Mouse (Mus musculus): ENCODE measurements around the gene Snrk.

Gene Snrk

DNA sequence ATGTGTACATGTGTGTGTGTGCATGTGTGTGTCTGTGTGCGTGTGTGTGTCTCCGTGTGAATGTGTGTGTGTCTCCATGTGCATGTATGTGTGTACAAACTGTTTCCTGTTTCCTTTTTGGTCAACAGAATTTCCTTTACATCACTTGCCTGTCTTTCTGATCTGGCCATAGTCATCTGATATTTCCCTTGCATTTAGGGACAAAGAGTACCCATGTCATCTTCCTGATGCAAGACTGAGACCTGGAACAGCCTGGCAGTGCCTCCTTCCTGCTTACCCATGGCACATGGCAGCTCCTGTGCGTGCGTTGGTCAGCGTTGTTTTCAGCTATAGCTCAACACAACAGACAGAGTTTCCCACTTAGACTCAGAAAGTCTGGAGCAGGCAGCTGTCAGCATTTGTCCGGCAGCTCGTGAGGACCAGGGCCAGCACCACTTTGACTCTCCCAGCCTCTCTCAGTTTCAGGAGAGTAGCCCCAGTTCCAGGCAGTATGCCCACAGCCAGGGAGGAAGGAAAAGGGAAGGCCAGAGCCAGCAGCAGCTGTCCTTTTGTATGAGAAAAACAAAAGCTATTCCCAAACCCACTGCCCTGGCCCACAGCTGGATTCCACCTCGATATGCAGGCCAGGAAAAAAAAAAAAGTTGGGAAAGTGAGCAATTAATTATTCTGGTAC, 7.4 kb upstream of the Snrk start:
- DNase-seq = no peak

GRCm38 (mm10) chr9:122110508-122110907, 6.6 kb upstream of the Snrk start:
- no peak for DNase-seq

- DNase-seq = no peak
Measured at GRCm38 (mm10) chr9:122110921-122111320, 6.1 kb upstream of the Snrk start.

GRCm38 (mm10) chr9:122115552-122115951, 1.5 kb upstream of the Snrk start:
- DNase-seq = no peak

GRCm38 (mm10) chr9:122116359-122116758, 707 bp upstream of the Snrk start:
- no peak for DNase-seq

GRCm38 (mm10) chr9:122117692-122118529, 845 bp downstream of the Snrk start:
- DNase-seq = peak; percentile 42

DNA sequence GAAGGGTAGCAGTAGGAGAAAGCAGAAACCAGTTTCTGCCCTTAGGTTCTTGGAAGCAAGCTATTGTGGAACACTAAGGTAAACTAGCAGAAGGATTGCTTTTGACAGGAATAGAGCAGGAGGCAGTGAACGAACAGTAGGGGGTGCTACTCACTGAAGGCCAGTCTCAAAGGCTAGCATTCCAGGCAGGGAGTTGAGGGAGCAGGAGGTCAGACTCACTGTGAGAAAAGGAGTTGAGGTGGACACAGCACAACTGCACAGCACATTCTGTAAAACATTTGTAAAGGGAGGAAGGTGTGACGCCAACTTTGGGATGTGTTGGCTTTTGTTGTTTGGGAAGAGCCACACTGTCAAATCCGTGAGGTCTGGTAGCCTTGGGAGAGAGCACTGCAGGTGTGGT, 3.0 kb downstream of the Snrk start:
- peak; percentile 69 for DNase-seq

- DNase-seq = no peak
Measured at GRCm38 (mm10) chr9:122122113-122122512, 5.0 kb downstream of the Snrk start.

DNA sequence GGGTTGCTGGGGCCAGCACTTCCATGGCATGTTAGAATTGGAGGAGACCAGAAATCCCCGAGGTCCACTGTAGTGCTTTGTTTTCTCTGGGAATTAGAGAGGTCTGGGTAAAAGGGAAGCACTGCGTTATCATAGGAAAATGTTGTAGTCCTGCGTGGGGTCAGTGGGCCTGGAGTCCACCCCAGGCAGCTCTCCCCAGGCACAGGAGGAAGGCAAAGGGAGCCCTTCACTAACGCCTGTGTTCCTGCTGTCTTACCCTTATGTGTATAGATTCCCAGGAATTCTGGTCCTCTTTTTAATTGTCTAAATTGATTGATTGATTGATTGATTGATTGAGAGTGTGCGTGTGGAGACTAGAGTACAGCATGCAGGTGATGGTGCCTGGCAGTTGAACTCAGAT, 6.1 kb downstream of the Snrk start:
- no peak for DNase-seq

- no peak for DNase-seq
Measured at GRCm38 (mm10) chr9:122125723-122126290, 8.7 kb downstream of the Snrk start.

DNA sequence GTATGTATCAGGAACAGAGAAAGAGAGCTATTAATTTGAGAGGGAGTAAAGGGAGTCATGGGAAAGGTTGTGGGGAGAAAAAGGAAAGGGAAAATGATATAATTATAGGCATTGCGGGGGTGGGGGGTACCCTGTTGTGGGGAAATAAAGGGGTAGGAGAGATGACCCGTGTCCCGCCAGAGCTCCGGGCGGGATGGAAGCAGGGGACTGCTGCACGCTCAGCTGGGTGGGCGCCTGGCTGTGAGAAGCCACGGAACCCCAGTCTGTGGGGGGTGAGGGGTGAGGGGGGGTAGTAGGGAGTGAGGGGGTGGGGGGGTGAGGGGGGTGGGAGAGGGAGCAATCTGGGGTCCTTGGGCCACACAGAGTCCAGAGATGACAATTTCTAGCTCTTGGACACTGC, 9.7 kb downstream of the Snrk start:
- no peak for DNase-seq

- DNase-seq = no peak
Measured at GRCm38 (mm10) chr9:122127271-122127785, 10.3 kb downstream of the Snrk start.

GRCm38 (mm10) chr9:122128686-122129085, 11.6 kb downstream of the Snrk start:
- no peak for DNase-seq

GRCm38 (mm10) chr9:122130666-122131065, 13.6 kb downstream of the Snrk start:
- DNase-seq = no peak

- no peak for DNase-seq
Measured at GRCm38 (mm10) chr9:122132145-122132544, 15.1 kb downstream of the Snrk start.

- no peak for DNase-seq
Measured at GRCm38 (mm10) chr9:122135095-122135884, 18.2 kb downstream of the Snrk start.

- DNase-seq = no peak
Measured at GRCm38 (mm10) chr9:122135885-122136170, 18.8 kb downstream of the Snrk start.

GRCm38 (mm10) chr9:122137960-122138359, 20.9 kb downstream of the Snrk start:
- no peak for DNase-seq

GRCm38 (mm10) chr9:122138371-122139029, 21.4 kb downstream of the Snrk start:
- DNase-seq = no peak

DNA sequence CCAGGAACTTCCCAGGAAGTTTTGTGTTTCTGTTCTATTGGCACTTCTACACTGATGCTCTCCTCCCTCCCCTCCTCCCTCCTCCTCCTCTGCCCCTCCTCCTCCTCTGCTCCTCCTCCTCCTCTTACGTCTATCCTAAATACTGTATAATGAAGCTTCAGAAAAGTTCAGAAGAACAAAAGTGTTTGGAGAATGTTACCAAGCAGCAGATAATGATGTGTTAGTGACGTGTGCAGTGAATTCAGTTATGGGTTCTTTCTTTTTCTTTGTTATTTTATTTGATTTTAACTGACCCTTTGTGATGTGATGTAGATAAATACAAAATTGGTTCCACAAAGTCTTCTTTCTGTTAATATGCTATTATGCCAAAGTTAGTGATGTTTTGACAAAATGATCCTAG, 22.2 kb downstream of the Snrk start:
- no peak for DNase-seq

DNA sequence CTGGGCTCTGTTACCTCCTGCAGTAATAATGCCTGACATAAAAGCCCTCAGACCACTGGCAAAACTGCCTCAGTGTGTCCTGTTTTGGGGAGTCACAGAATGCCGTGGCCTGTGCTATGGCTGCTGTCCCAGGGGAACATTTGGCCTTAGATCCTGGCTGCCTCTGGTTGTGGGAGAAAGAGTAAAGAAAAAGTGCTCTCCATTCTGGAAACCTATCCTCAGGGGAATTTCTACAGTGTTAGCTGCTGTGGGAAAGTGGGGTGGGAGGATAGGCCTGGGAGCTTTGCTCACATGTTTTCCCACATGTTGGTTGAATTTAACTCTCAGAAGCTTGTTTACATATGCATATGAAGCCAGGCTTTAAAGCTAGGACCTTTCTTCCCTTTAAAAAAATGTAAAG, 26.2 kb downstream of the Snrk start:
- DNase-seq = no peak

- no peak for DNase-seq
Measured at GRCm38 (mm10) chr9:122144776-122145175, 27.7 kb downstream of the Snrk start.

DNA sequence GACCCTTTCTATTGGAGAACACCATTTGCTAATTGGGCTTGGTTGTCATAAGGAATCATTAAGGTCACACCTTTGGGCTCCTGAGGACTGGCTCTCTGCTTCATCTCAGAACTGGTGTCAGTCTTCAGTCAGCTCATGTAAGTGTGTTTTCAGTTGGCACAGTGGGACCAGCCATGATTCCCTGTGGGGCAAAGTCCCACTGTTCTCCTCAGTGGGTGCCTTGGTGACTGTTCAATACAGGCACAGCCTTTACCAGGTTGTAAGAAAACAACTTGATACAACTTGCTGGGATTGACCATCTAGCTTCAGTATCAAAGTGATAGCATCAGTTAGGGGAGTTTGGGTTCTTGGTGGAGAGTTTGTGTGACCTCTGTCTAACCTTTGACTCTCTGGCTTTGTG, 28.6 kb downstream of the Snrk start:
- DNase-seq = no peak

Data from cerebellum, adult 11 months (tissue).